8 mouse cellular contexts compared by ENCODE assay signal in genomic region chr8:45934582-45935014, GRCm38 (mm10). TPM values are rescaled to one million over a fixed set of nuclear protein-coding genes. Genes with fewer than 3 reads are reported as not detected.
DNase-seq lines count a peak whose midpoint lies in the region; ATAC-seq lines count a peak whose summit lies in the region.

TSS of gene Ccdc110 (plus strand) at chr8:45934619.

- peaks cover 7% of the 10 kb centered on the region; the same call in 1 of the 2 replicates for H3K27me3 ChIP-seq in forebrain, embryonic 10.5 days (ENCODE audit: poor library complexity, severe bottlenecking)
- no peaks in the 10 kb centered on the region for H3K27me3 ChIP-seq in heart, embryonic 14.5 days (ENCODE audit: control insufficient read depth, insufficient read depth, low read length)
- no peaks in the 10 kb centered on the region for H3K27me3 ChIP-seq in liver, embryonic 11.5 days (replicated peaks; ENCODE audit: control insufficient read depth, insufficient read depth, low read length)
- H3K27me3 ChIP-seq in splenic B cell, adult 2 months (ENCODE audit: control insufficient read depth, insufficient read depth, low read length, poor library complexity, severe bottlenecking): no peaks in the 10 kb centered on the region

- no peaks in the 10 kb centered on the region for H3K36me3 ChIP-seq in forebrain, embryonic 10.5 days (replicated peaks)
- no peaks in the 10 kb centered on the region for H3K36me3 ChIP-seq in heart, embryonic 14.5 days (ENCODE audit: control insufficient read depth, insufficient read depth, low read length)
- H3K36me3 ChIP-seq in liver, embryonic 11.5 days (ENCODE audit: control insufficient read depth, insufficient read depth, low read length): no peaks in the 10 kb centered on the region
- no peaks in the 10 kb centered on the region for H3K36me3 ChIP-seq in splenic B cell, adult 2 months (ENCODE audit: control insufficient read depth, insufficient read depth, low read length, poor library complexity, severe bottlenecking)

- peak; percentile 46 for ATAC-seq in heart, embryonic 14.5 days (ENCODE audit: insufficient number of reproducible peaks, insufficient read depth, low FRiP score, low read depth)
- peak; percentile 69 for ATAC-seq in liver, embryonic 11.5 days (replicated peaks; ENCODE audit: low FRiP score)

- H3K4me1 ChIP-seq in forebrain, embryonic 10.5 days: peaks cover 4% of the 10 kb centered on the region; the same call in 1 of the 2 replicates
- peaks cover 0 to 8% of the 10 kb centered on the region in 2 experiments; a peak in 2 of 4 replicates for H3K4me1 ChIP-seq in heart, embryonic 14.5 days (ENCODE audit: control insufficient read depth in 2 of 2, insufficient read depth in 2 of 2, low read length in 2 of 2)
- no peaks in the 10 kb centered on the region for H3K4me1 ChIP-seq in liver, embryonic 11.5 days (replicated peaks; ENCODE audit: control insufficient read depth, insufficient read depth, low read length)

- H3K9me3 ChIP-seq in forebrain, embryonic 10.5 days: peaks cover 11% of the 10 kb centered on the region
- peaks cover 6% of the 10 kb centered on the region; the same call in 1 of the 2 replicates for H3K9me3 ChIP-seq in heart, embryonic 14.5 days (ENCODE audit: control insufficient read depth, low read length)
- 0 out of 2 replicates have a peak, but pooled peaks cover 6% of the 10 kb centered on the region for H3K9me3 ChIP-seq in liver, embryonic 11.5 days (ENCODE audit: control insufficient read depth, low read length)

- H3K4me3 ChIP-seq in forebrain, embryonic 10.5 days: peak within 1 kb of the TSS; percentile 51
- peak within 1 kb of the TSS; percentile 32 to 54 for H3K4me3 ChIP-seq in heart, embryonic 14.5 days (ENCODE audit: control insufficient read depth in 1 of 2, insufficient read depth in 1 of 2, low read depth in 1 of 2, low read length in 2 of 2)
- no peak within 1 kb of the TSS for H3K4me3 ChIP-seq in liver, embryonic 11.5 days (ENCODE audit: low read depth, low read length)

- 3% methylated on average over 23 of the region's 23 CpGs for WGBS in forebrain, embryonic 10.5 days
- 7% methylated on average over 23 of the region's 23 CpGs for WGBS in heart, embryonic 14.5 days
- WGBS in liver, embryonic 11.5 days: 9% methylated on average over 23 of the region's 23 CpGs

- H3K4me2 ChIP-seq in heart, embryonic 14.5 days (ENCODE audit: low read length): peak within 1 kb of the TSS; percentile 66
- peak within 1 kb of the TSS; percentile 35 for H3K4me2 ChIP-seq in liver, embryonic 11.5 days

- H3K9ac ChIP-seq in heart, embryonic 14.5 days (ENCODE audit: low read length): no peak within 1 kb of the TSS
- H3K9ac ChIP-seq in liver, embryonic 11.5 days (ENCODE audit: low read depth, low read length): no peak within 1 kb of the TSS

- H3K27ac ChIP-seq in forebrain, embryonic 10.5 days: no peak within 1 kb of the TSS
- no peak within 1 kb of the TSS for H3K27ac ChIP-seq in heart, embryonic 14.5 days (replicated peaks in 1 of 2; ENCODE audit: control insufficient read depth in 1 of 2, insufficient read depth in 1 of 2, low read depth in 2 of 2, low read length in 2 of 2)
- no peak within 1 kb of the TSS for H3K27ac ChIP-seq in liver, embryonic 11.5 days (ENCODE audit: low read depth, low read length)

- DNase-seq in CD8-positive naive resting alpha-beta T cell, adult 2 months (ENCODE audit: low read depth in 2 of 2, low spot score in 2 of 2): peak; percentile 85 to 93
- peak; percentile 82 for DNase-seq in c-Kit-positive CD71-negative TER-119-negative erythroid progenitor cells, embryonic 14.5 days (ENCODE audit: low read depth)
- DNase-seq in forebrain, embryonic 10.5 days (ENCODE audit: extremely low spot score, low spot score): peak; percentile 92
- DNase-seq in kidney, postnatal 10 days: peak; percentile 98
- DNase-seq in liver, embryonic 11.5 days (ENCODE audit: low spot score): peak; percentile 90
- peak; percentile 89 for DNase-seq in naive thymus-derived CD4-positive, alpha-beta T cell, adult 2 months (ENCODE audit: low read depth)
- peak; percentile 95 for DNase-seq in splenic B cell, adult 2 months (ENCODE audit: low read depth, low spot score)

RNA-seq across cellular contexts. Expression of gene Ccdc110, which starts in this region (rescaled TPM):
- 0.09 and 0.18 TPM in 2 replicates for polyA plus RNA-seq in forebrain, embryonic 10.5 days (2016; fragmentation: Nextera tagmentation; extraction: Ambion mirVana)
- not detected in 2 replicates for polyA plus RNA-seq in heart, embryonic 14.5 days (2014; fragmentation: Nextera tagmentation; extraction: Ambion mirVana)
- polyA plus RNA-seq in liver, embryonic 11.5 days (2014; fragmentation: Nextera tagmentation; extraction: Ambion mirVana): not detected in 2 replicates

Comparison
In these comparisons a context has a peak if more than half of its experiments do, and no peak if none do; other contexts are left out.
1. Peak in DNase-seq and H3K4me3 ChIP-seq in forebrain, embryonic 10.5 days; RNA of the gene not detected or under 1 TPM.
2. Peak in ATAC-seq, H3K4me3 ChIP-seq and H3K4me2 ChIP-seq in heart, embryonic 14.5 days; RNA of the gene not detected or under 1 TPM.
3. Peak in DNase-seq, ATAC-seq and H3K4me2 ChIP-seq in liver, embryonic 11.5 days; RNA of the gene not detected or under 1 TPM.